Mouse (Mus musculus): ENCODE measurements around the gene Polk.

GRCm38 (mm10) chr13:96433041-96433440 is 109.3 kb downstream of the Polk start:
- TF ChIP-seq CTCF (IDR thresholded peaks at IDR 0.05; ENCODE audit: extremely low read depth, insufficient read length, insufficient replicate concordance, low read depth, low read length) (no peak), POLR2A (IDR thresholded peaks at IDR 0.05; ENCODE audit: low read depth, low read length) (no peak)

Data from small intestine, adult 2 months (tissue).